Mouse (Mus musculus) MEL (cell line): ENCODE results near the gene Nfkbib. TPM values are rescaled to one million over a fixed set of nuclear protein-coding genes. Genes with fewer than 3 reads are reported as not detected.

Experiments
- DNase-seq: peaks from one replicate; pipeline ENCODE4 v3.0.0; 2011; ENCODE audit warnings: low read depth, low spot score
- H3K27ac ChIP-seq: 2 replicates; pipeline ENCODE4 v1.5.1; 2012; ENCODE audit warnings: low read depth, mild to moderate bottlenecking, control low read depth, low read length, moderate library complexity; ENCODE audit not compliant: control insufficient read depth
- H3K27me3 ChIP-seq, 2 experiments: fragments of 150-350 bp in 1 of 2; sonication (generic) in 1 of 2; 2 replicates each; pipeline ENCODE4 v1.6.1; 2012; ENCODE audit warnings: low read length in 2 of 2, mild to moderate bottlenecking in 2 of 2, improper control_type of control experiment in 1 of 2, moderate library complexity in 1 of 2; ENCODE audit not compliant: insufficient read depth in 2 of 2, control insufficient read depth in 1 of 2
- H3K36me3 ChIP-seq, 2 experiments: 2 replicates each; pipeline ENCODE4 v1.6.1; 2012 to 2014; ENCODE audit warnings: low read length in 2 of 2, improper control_type of control experiment in 1 of 2, inconsistent platforms in 1 of 2, mild to moderate bottlenecking in 1 of 2; ENCODE audit not compliant: insufficient read depth in 2 of 2, control insufficient read depth in 1 of 2
- H3K4me1 ChIP-seq, 2 experiments: fragments of 150-350 bp in 1 of 2; sonication (generic) in 1 of 2; 2 replicates each; pipeline ENCODE4 v1.6.1; 2012; ENCODE audit warnings: low read length in 2 of 2, improper control_type of control experiment in 1 of 2, mild to moderate bottlenecking in 1 of 2; ENCODE audit not compliant: insufficient read depth in 2 of 2, control insufficient read depth in 1 of 2
- H3K4me3 ChIP-seq, 2 experiments: fragments of 150-350 bp in 1 of 2; sonication (generic) in 1 of 2; 2 replicates each; pipeline ENCODE4 v1.5.1; 2012; ENCODE audit warnings: low read depth in 2 of 2, low read length in 2 of 2, mild to moderate bottlenecking in 2 of 2, moderate library complexity in 2 of 2, control low read depth in 1 of 2, improper control_type of control experiment in 1 of 2; ENCODE audit not compliant: control insufficient read depth in 1 of 2, insufficient read depth in 1 of 2
- H3K79me2 ChIP-seq: 2 replicates; pipeline ENCODE4 v1.6.1; 2012; ENCODE audit warnings: mild to moderate bottlenecking, low read length, moderate library complexity; ENCODE audit not compliant: control insufficient read depth, poor library complexity, insufficient read depth
- H3K9ac ChIP-seq: 2 replicates; pipeline ENCODE4 v1.6.1; 2012; ENCODE audit warnings: low read depth, mild to moderate bottlenecking, control low read depth, low read length, moderate library complexity; ENCODE audit not compliant: control insufficient read depth, poor library complexity, severe bottlenecking
- H3K9me3 ChIP-seq: fragments of 150-350 bp; sonication (generic); replicated peaks from 2 replicates; pipeline ENCODE4 v1.6.1; 2012; ENCODE audit warnings: mild to moderate bottlenecking, low read length, improper control_type of control experiment, moderate library complexity; ENCODE audit not compliant: insufficient read depth
- BHLHE40 ChIP-seq: IDR thresholded peaks from 2 replicates; pipeline ENCODE4 v1.6.1; 2012; ENCODE audit warnings: low read depth, mild to moderate bottlenecking, inconsistent platforms, low read length, improper control_type of control experiment, borderline replicate concordance
- CHD1 ChIP-seq: IDR thresholded peaks from 2 replicates; pipeline ENCODE4 v1.6.1; 2012; ENCODE audit warnings: low read depth, mild to moderate bottlenecking, inconsistent platforms, low read length, improper control_type of control experiment
- CHD2 ChIP-seq: IDR thresholded peaks from 2 replicates; pipeline ENCODE4 v1.6.1; 2011; ENCODE audit warnings: low read length, improper control_type of control experiment
- CTCF ChIP-seq, 3 experiments: IDR thresholded peaks in 2 of 3; conservative IDR thresholded peaks in 1 of 3; 2 replicates each; pipeline ENCODE4 v1.5.1; 2011 to 2012; ENCODE audit warnings: low read length in 3 of 3, low read depth in 2 of 3, mild to moderate bottlenecking in 2 of 3, improper control_type of control experiment in 1 of 3, inconsistent platforms in 1 of 3, mixed read lengths in 1 of 3, moderate library complexity in 1 of 3; ENCODE audit not compliant: control insufficient read depth in 1 of 3, insufficient read depth in 1 of 3, poor library complexity in 1 of 3, severe bottlenecking in 1 of 3
- E2F4 ChIP-seq: IDR thresholded peaks from 2 replicates; pipeline ENCODE4 v1.6.1; 2011; ENCODE audit warnings: low read depth, low read length, improper control_type of control experiment, borderline replicate concordance
- ELF1 ChIP-seq: IDR thresholded peaks from 2 replicates; pipeline ENCODE4 v1.6.1; 2014; ENCODE audit warnings: low read depth, mild to moderate bottlenecking, inconsistent platforms, low read length, improper control_type of control experiment, moderate library complexity
- EP300 ChIP-seq, 2 experiments: IDR thresholded peaks; 2 replicates each; pipeline ENCODE4 v1.6.1; 2011; ENCODE audit warnings: improper control_type of control experiment in 2 of 2, low read length in 2 of 2, low read depth in 1 of 2, mild to moderate bottlenecking in 1 of 2
- ETS1 ChIP-seq: IDR thresholded peaks from 2 replicates; pipeline ENCODE4 v1.6.1; 2012; ENCODE audit warnings: low read depth, mild to moderate bottlenecking, inconsistent platforms, low read length, improper control_type of control experiment, moderate library complexity
- GABPA ChIP-seq: IDR thresholded peaks from 2 replicates; pipeline ENCODE4 v1.6.1; 2012; ENCODE audit warnings: low read depth, mild to moderate bottlenecking, inconsistent platforms, low read length, improper control_type of control experiment, moderate library complexity
- GATA1 ChIP-seq: IDR thresholded peaks from 2 replicates; pipeline ENCODE4 v1.6.1; 2011; ENCODE audit warnings: low read depth, low read length, improper control_type of control experiment
- HCFC1 ChIP-seq: IDR thresholded peaks from 2 replicates; pipeline ENCODE4 v1.6.1; 2012; ENCODE audit warnings: low read depth, mild to moderate bottlenecking, inconsistent platforms, low read length, improper control_type of control experiment, moderate library complexity
- JUND ChIP-seq: IDR thresholded peaks from 2 replicates; pipeline ENCODE4 v1.6.1; 2011; ENCODE audit warnings: low read depth, mild to moderate bottlenecking, improper control_type of control experiment, low read length
- KAT2A ChIP-seq: conservative IDR thresholded peaks from 2 replicates; pipeline ENCODE4 v1.6.1; 2012; ENCODE audit warnings: low read depth, low read length, improper control_type of control experiment, inconsistent platforms
- MAFK ChIP-seq: IDR thresholded peaks from 2 replicates; pipeline ENCODE4 v1.6.1; 2011; ENCODE audit warnings: low read depth, mild to moderate bottlenecking, low read length, improper control_type of control experiment, borderline replicate concordance
- MAX ChIP-seq: IDR thresholded peaks from 2 replicates; pipeline ENCODE4 v1.6.1; 2011; ENCODE audit warnings: low read length, improper control_type of control experiment
- MAZ ChIP-seq: IDR thresholded peaks from 2 replicates; pipeline ENCODE4 v1.6.1; 2012; ENCODE audit warnings: low read depth, mild to moderate bottlenecking, inconsistent platforms, low read length, improper control_type of control experiment
- MEF2A ChIP-seq: IDR thresholded peaks from 2 replicates; pipeline ENCODE4 v1.6.1; 2014; ENCODE audit warnings: low read depth, mild to moderate bottlenecking, inconsistent platforms, low read length, improper control_type of control experiment; ENCODE audit not compliant: poor library complexity, insufficient replicate concordance, severe bottlenecking; ENCODE audit errors: extremely low read depth
- MXI1 ChIP-seq: IDR thresholded peaks from 2 replicates; pipeline ENCODE4 v1.6.1; 2011; ENCODE audit warnings: mild to moderate bottlenecking, low read depth, low read length, improper control_type of control experiment
- MYB ChIP-seq: IDR thresholded peaks from 2 replicates; pipeline ENCODE4 v1.6.1; 2011; ENCODE audit warnings: mild to moderate bottlenecking, low read depth, low read length, improper control_type of control experiment
- MYC ChIP-seq: IDR thresholded peaks from 2 replicates; pipeline ENCODE4 v1.6.1; 2011; ENCODE audit warnings: low read depth, mild to moderate bottlenecking, low read length, improper control_type of control experiment, moderate library complexity
- NRF1 ChIP-seq: IDR thresholded peaks from 2 replicates; pipeline ENCODE4 v1.6.1; 2014; ENCODE audit warnings: low read depth, mild to moderate bottlenecking, inconsistent platforms, low read length, improper control_type of control experiment, moderate library complexity; ENCODE audit not compliant: poor library complexity, insufficient read depth, severe bottlenecking
- POLR2A ChIP-seq, 2 experiments: IDR thresholded peaks; 2 replicates each; pipeline ENCODE4 v1.6.1; 2011 to 2012; ENCODE audit warnings: low read length in 2 of 2, mild to moderate bottlenecking in 2 of 2, control low read depth in 1 of 2, improper control_type of control experiment in 1 of 2, low read depth in 1 of 2, moderate library complexity in 1 of 2; ENCODE audit not compliant: control insufficient read depth in 1 of 2, insufficient read depth in 1 of 2, poor library complexity in 1 of 2
- POLR2AphosphoS2 ChIP-seq: IDR thresholded peaks from 2 replicates; pipeline ENCODE4 v1.6.1; 2011; ENCODE audit warnings: low read length, improper control_type of control experiment
- POLR2AphosphoS5 ChIP-seq: IDR thresholded peaks from 2 replicates; pipeline ENCODE4 v1.6.1; 2012; ENCODE audit warnings: low read depth, borderline replicate concordance, mild to moderate bottlenecking, inconsistent platforms, low read length, moderate library complexity, mixed read lengths
- RAD21 ChIP-seq: IDR thresholded peaks from 2 replicates; pipeline ENCODE4 v1.6.1; 2011; ENCODE audit warnings: mild to moderate bottlenecking, low read depth, low read length, improper control_type of control experiment
- RCOR1 ChIP-seq: IDR thresholded peaks from 2 replicates; pipeline ENCODE4 v1.6.1; 2012; ENCODE audit warnings: low read depth, mild to moderate bottlenecking, inconsistent platforms, low read length, improper control_type of control experiment
- SIN3A ChIP-seq: IDR thresholded peaks from 2 replicates; pipeline ENCODE4 v1.6.1; 2012; ENCODE audit warnings: low read length, improper control_type of control experiment, inconsistent platforms
- SMC3 ChIP-seq: IDR thresholded peaks from 2 replicates; pipeline ENCODE4 v1.6.1; 2011; ENCODE audit warnings: low read depth, low read length, improper control_type of control experiment
- TAL1 ChIP-seq: IDR thresholded peaks from 2 replicates; pipeline ENCODE4 v1.6.1; 2012; ENCODE audit warnings: mild to moderate bottlenecking, inconsistent platforms, low read length, moderate library complexity, mixed read lengths
- TCF12 ChIP-seq: IDR thresholded peaks from 2 replicates; pipeline ENCODE4 v1.6.1; 2014; ENCODE audit warnings: low read depth, mild to moderate bottlenecking, inconsistent platforms, low read length, improper control_type of control experiment, moderate library complexity
- UBTF ChIP-seq: IDR thresholded peaks from 2 replicates; pipeline ENCODE4 v1.6.1; 2012; ENCODE audit warnings: low read depth, mild to moderate bottlenecking, inconsistent platforms, low read length, improper control_type of control experiment, moderate library complexity, borderline replicate concordance; ENCODE audit not compliant: insufficient read depth
- USF1 ChIP-seq: IDR thresholded peaks from 2 replicates; pipeline ENCODE4 v1.6.1; 2014; ENCODE audit warnings: low read depth, mild to moderate bottlenecking, inconsistent platforms, low read length, improper control_type of control experiment, moderate library complexity
- USF2 ChIP-seq, 2 experiments: IDR thresholded peaks; 2 replicates each; pipeline ENCODE4 v1.6.1; 2011 to 2012; ENCODE audit warnings: improper control_type of control experiment in 2 of 2, low read length in 2 of 2, borderline replicate concordance in 1 of 2, inconsistent platforms in 1 of 2, low read depth in 1 of 2, mild to moderate bottlenecking in 1 of 2; ENCODE audit not compliant: insufficient read depth in 1 of 2
- ZC3H11A ChIP-seq: IDR thresholded peaks from 2 replicates; pipeline ENCODE4 v1.6.1; 2012; ENCODE audit warnings: low read depth, mild to moderate bottlenecking, inconsistent platforms, low read length, improper control_type of control experiment
- ZKSCAN1 ChIP-seq: IDR thresholded peaks from 2 replicates; pipeline ENCODE4 v1.6.1; 2012; ENCODE audit warnings: low read depth, mild to moderate bottlenecking, inconsistent platforms, low read length, improper control_type of control experiment, moderate library complexity
- ZNF384 ChIP-seq: IDR thresholded peaks from 2 replicates; pipeline ENCODE4 v1.6.1; 2012; ENCODE audit warnings: low read depth, mild to moderate bottlenecking, inconsistent platforms, low read length, improper control_type of control experiment
- polyA plus RNA-seq, 2 experiments: library from polyadenylated mRNA; stranded (reverse) in 1 of 2; unstranded in 1 of 2; fragments of >175 nt in 1 of 2; fragments of >200 nt in 1 of 2; gene quantifications; 2 replicates each; pipeline versions ENCODE4 v1.2.1 to v1.2.4; 2012; ENCODE audit warnings: low replicate concordance in 2 of 2, low read depth in 1 of 2; ENCODE audit not compliant: insufficient read length in 2 of 2, insufficient read depth in 1 of 2, missing spikeins in 1 of 2
- total RNA-seq: library from RNA; depleted of rRNA; stranded (reverse); fragments of 300-350 nt; gene quantifications from 2 replicates; pipeline ENCODE4 v1.2.3, GENCODE M21; 2012

Gene Nfkbib
- total and polyA plus RNA-seq, 3 experiments = 32.9 to 52.7 TPM; not detected in 1

DNA sequence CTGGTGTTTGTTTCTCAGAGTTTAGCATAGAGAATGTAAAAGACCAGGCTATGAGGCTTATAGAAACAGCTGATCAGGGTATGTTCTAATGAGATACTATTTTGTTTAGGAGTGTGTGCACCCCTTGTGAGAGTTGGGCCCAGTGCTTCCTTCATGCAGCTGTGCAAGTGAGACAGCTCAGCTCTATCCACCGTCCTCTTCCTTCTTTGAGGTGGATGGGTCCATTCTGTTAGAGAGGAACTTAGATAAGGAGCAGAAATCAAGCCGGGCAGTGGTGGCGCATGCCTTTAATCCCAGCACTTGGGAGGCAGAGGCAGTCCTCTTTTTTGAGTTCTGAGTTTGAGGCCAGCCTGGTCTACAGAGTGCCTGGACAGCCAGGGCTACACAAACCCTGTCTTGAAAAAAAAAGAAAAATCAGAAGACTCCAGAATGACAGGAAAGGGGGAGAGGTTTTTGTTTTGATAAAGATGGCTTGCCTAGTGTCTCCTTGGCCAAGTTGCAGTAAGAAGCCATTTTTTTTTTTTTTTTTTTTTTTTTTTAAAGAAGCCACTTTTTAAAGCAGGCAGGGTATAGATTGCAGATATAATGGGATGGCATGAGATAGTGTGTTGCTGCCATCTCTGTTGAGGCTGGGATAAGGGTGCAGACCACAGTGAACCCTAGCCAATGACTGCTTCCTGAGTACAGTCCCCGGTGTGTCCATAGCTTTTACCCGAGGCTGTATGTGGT, 47.2 kb upstream of the Nfkbib start:
- DNase-seq = peak; percentile 71
- Histone ChIP-seq H3K79me2 (peaks cover 64% of the 10 kb centered on the region), H3K27me3 (no peaks in the 10 kb centered on the region), H3K9me3 (no peaks in the 10 kb centered on the region), H3K4me1 (peaks cover 21 to 67% of the 10 kb centered on the region in 2 experiments), H3K4me3 (no peak overlapping the region), H3K27ac (peak overlapping the region; percentile 17; the same call in 1 of the 2 replicates), H3K36me3 (peaks cover 43 to 74% of the 10 kb centered on the region in 2 experiments), H3K9ac (no peak overlapping the region)
- TF ChIP-seq GABPA (no peak), CHD1 (no peak), HCFC1 (no peak), POLR2AphosphoS5 (no peak), MAZ (no peak), POLR2A (IDR thresholded peaks at IDR 0.05; ENCODE audit: control insufficient read depth in 1 of 2, insufficient read depth in 1 of 2, low read depth in 1 of 2, low read length in 2 of 2, poor library complexity in 1 of 2) (peak in 1 of 2 experiments; percentile 36; a peak in 2 of 4 replicates), USF2 (IDR thresholded peaks at IDR 0.05; ENCODE audit: borderline replicate concordance in 1 of 2, insufficient read depth in 1 of 2, low read depth in 1 of 2, low read length in 2 of 2) (no peak), ZKSCAN1 (no peak), CHD2 (no peak), KAT2A (no peak), USF1 (no peak), MEF2A (no peak), TAL1 (peak; percentile 30; the same call in 1 of the 2 replicates), EP300 (IDR thresholded peaks at IDR 0.05; ENCODE audit: low read depth in 1 of 2, low read length in 2 of 2) (no peak), TCF12 (no peak), MXI1 (peak; percentile 19; the same call in 1 of the 2 replicates), SMC3 (no peak), ELF1 (no peak), ZNF384 (peak; percentile 74), MYC (no peak), POLR2AphosphoS2 (0 out of 2 replicates have a peak, but pooled peaks have one; percentile 15), MAFK (no peak), ZC3H11A (no peak), BHLHE40 (no peak), ETS1 (0 out of 2 replicates have a peak, but pooled peaks have one; percentile 5), MAX (no peak), JUND (no peak), NRF1 (no peak), MYB (no peak), CTCF (IDR thresholded peaks at IDR 0.05 in 2 of 3, conservative IDR thresholded peaks at IDR 0.05 in 1 of 3; ENCODE audit: control insufficient read depth in 1 of 3, insufficient read depth in 1 of 3, low read depth in 2 of 3, low read length in 3 of 3, poor library complexity in 1 of 3, severe bottlenecking in 1 of 3) (no peak), UBTF (no peak), E2F4 (no peak), SIN3A (no peak), GATA1 (no peak), RAD21 (no peak), RCOR1 (no peak)
